Mouse (Mus musculus): ENCODE results near the gene Pcdh15.

The Pcdh15 gene

DNA sequence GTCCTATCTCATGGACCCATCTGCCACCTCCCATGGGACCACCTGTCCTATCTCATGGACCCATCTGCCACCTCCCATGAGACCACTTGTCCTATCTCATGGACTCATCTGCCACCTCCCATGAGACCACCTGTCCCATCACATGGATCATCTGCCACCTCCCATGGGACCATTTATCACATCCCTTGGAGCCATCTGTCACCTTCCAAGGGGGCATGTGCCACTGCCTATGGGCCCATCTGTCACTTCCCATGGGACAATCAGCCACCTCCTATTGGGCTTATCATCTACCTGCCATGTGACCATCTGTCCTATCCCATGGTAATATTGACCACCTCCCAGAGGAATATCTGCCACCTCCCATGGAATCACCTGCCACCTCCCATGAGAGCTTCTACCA is 832.0 kb downstream of the Pcdh15 start:
- ATAC-seq (ENCODE audit: insufficient number of reproducible peaks, low FRiP score, low TSS enrichment): no peak

DNA sequence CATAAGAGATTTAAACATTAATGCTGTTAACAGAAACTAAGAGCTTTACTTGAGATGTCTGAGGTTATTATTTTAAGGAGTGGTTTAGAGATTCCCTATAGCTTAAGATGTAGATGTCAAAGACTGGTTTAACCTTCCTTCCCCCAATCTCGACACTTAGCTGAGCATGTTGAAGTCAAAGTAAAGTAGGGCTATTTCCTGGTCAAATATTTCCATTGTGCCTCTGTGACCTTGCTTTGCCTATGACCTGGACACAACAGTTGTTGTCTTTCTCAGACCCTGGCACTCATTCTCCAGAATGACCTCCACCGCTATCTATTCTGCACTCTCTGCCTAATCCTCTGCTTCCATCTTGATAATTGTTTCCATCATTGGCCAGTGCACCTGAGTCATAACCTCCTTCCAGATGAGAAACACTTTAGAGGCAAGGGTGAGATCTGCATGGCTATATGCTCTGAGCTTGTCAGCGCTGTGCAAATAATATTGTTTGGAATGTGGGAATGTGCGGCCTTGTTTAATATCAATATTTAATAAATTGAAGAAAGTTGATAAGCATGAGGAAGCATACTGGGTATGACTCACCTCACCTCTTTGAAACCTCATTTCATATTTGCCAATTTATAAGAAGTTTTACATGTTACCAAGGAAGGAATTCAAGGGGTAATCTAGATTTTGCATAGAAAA is 833.0 kb downstream of the Pcdh15 start:
- no peak for ATAC-seq (ENCODE audit: insufficient number of reproducible peaks, low FRiP score, low TSS enrichment)

DNA sequence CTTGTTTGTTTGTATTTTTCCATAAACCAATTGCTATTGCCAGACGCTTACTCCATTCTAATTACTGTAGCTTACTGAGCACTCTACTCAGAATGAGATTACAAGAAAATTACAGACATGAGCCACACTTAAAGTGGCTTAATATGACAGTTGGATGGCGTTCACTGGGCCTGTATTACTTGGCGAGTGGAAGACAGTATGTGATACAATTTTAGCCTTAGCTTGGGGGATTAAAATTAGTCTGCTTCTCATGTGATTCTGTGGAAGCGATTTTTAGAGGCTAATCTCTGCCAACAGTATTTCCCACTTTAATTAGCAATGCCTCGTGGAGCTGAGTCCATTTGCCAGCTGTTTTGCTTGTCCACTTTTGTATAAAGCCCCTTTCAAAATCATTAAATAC is 837.0 kb downstream of the Pcdh15 start:
- ATAC-seq (ENCODE audit: insufficient number of reproducible peaks, low FRiP score, low TSS enrichment): no peak

DNA sequence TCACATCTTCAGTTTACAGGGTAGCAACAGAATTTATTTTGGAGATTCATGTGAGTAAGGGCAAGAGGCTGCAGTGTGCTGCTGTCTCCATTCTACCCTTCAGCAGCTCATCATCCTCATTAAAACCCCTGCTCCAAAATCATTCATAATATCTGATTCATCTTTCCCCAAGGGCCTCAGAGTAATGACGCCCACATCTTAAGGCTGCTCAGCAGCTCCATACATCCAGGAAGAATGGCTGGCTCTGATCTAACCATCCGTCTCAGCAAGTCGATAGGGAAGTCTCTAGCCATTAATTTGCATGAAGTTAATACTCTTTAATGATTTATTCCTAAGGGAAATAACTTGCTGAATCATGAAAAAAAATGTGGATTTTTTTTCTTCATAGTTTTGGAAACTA is 839.8 kb downstream of the Pcdh15 start:
- no peak for ATAC-seq (ENCODE audit: insufficient number of reproducible peaks, low FRiP score, low TSS enrichment)

DNA sequence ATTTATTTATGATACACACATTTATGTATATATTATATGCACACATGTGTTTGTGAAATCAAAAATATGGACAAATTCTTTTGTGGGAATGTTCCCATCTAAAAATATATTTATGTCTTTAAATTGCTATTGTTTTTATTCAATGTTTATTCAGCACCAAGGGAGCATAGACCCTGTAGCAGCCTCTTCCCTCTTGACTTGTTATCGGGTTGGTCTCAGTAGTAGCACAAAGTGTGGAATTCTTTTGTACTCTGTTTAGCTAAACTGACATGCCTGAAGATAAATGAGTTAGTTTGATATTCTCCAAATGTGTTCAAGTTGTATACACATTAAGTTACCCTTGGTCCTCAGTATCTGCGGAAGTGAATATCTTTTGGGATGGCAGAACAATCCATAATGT is 848.7 kb downstream of the Pcdh15 start:
- ATAC-seq (ENCODE audit: insufficient number of reproducible peaks, low FRiP score, low TSS enrichment): no peak

DNA sequence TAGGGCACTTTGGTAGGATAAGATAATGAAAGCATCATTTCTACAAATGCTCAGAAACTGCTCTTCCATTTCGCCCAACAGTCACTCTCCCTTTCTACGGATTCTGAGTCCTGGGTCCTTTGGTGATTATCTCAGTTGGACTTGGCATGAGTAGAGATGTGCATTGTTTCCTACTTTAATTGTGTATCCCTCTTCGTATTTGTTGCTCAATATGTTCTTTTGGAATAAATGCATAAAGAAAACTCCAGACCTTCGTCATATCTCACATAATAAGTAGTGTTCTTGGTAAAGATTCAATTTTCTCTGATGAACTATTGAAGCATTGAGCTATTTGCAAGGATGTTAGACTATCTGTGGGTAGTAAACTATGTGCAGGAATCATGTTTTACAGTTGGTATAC is 854.2 kb downstream of the Pcdh15 start:
- no peak for ATAC-seq (ENCODE audit: insufficient number of reproducible peaks, low FRiP score, low TSS enrichment)

DNA sequence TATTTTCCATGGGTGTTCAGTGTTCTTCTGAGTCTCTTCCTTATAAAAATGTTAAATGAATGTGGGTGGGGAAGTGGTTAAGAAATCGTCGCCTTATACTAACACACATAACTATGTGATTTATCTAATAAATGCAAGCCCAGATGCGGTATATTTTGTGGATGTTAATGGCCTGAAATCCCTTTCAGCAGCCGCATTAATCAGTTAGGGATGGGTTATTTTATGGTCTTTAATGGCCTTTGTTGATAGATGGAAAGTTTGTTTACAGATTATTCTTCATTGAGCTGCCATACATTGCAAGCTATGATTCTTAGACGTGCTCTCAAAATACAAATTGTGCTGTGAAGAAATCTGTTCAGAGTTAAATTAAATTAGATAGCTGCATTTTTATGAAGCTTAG is 884.9 kb downstream of the Pcdh15 start:
- no peak for ATAC-seq (ENCODE audit: insufficient number of reproducible peaks, low FRiP score, low TSS enrichment)

DNA sequence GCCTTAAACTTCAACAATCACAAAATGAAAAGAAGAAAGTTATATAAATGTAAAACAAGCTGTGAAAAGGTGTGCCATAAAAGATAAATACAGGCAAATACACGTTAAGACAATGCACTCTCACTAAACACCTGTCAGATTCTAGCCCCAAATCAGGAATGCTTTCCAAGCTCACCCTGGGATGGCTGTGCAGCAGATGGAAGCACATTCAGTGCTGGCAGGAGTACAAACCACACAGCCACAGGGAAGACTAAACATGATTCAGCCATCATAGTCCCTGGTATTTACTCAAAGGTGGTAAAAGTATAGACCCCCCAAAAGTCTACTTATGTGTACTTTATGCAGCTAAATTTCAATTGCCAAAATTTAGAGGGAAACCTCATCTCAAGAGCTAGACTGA is 909.7 kb downstream of the Pcdh15 start:
- ATAC-seq (ENCODE audit: insufficient number of reproducible peaks, low FRiP score, low TSS enrichment): peak; percentile 96

DNA sequence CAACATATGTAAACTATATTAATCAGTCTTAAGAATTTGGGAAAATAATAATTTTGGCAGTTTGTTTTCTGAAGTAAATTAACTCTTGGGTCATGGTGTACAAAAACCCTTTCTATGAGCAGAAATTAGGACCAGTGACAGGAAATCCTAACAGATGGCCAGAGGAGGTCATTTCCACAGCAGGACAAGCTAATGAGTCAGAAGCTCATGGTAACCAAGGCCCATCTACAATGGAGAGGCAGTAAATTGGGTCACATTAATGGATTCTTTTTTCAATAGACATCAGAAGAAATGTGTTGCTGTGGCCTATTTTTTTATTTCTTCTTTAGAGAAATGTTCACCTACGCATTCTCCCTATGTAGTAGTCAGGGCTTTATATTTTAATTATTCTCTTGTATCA is 923.9 kb downstream of the Pcdh15 start:
- ATAC-seq (ENCODE audit: insufficient number of reproducible peaks, low FRiP score, low TSS enrichment): peak; percentile 91

DNA sequence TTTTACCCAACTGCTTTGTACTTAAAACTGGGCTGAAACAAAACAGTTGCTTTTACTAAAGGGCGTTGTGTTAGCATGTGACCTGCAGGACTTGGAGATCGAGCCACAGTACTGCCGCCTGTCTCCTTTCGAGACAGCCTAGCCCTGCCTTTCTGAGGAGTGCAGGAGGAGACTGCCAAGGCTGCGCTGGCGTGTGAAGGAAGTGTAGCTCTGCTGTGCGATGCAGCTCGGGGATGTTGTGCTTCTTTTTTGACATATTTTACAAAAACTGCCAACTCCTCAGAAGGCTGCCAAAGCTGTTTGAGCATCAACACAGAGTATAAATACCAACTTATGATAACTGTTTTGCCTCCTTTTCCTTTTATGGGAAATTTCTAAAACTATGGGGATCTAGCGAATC is 953.9 kb downstream of the Pcdh15 start:
- ATAC-seq (ENCODE audit: insufficient number of reproducible peaks, low FRiP score, low TSS enrichment): no peak; the same call in 1 of the 2 replicates

DNA sequence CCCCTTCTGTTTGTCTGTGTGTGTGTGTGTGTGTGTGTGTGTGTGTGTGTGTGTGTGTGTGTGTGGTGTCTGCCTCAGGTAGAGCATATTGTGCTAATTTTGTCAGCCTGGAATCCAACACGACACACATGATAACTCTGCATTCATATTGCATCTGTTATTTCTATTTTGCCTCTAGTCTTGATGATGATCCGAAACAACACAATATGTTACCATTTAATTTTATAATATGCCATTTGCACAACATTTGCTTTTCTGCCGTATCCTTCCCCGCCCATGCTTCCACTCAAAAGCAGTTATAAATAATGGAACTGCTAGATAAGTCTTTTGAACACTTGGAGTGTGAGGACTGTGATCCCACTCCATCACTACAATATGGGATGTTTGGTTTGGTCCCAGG is 987.5 kb downstream of the Pcdh15 start:
- ATAC-seq (ENCODE audit: insufficient number of reproducible peaks, low FRiP score, low TSS enrichment): no peak

DNA sequence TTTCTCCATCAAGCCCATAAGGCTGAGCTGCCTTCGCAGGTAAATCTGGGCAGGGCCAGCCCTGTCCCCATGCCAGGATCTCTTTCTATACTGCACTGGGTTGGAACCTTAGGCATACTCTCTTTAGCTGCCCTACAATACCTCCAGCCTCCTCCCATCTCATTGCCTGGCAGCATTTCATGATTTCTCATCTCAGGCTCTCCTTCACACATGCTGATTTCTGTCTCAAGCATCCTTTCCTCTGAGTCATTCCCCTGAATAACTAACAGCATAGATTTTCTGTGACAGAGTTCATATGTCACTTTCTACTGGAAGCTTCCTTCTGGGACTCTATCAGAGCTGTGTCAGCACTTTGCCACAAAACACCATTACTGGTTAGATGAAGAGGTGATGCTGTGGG is 999.2 kb downstream of the Pcdh15 start:
- no peak for ATAC-seq (ENCODE audit: insufficient number of reproducible peaks, low FRiP score, low TSS enrichment)

DNA sequence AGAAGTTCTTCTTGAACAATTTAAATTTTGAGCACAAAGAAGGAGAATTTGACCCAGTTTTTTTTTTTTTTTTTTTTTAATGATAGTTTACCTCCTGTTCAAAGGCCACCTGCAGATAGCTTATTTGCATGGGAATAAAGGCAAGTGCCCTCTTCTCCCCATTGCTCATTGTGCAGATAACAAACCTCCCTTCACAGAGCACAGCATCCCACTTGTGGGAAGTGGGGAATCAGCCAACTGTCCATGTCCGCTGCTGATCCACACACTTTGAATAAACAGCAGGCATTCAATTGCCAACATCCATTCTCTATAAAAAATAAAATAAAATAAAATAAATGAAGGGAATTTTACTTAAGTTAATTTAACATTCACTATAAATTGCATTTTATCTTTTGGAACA is 1015.0 kb downstream of the Pcdh15 start:
- no peak for ATAC-seq (ENCODE audit: insufficient number of reproducible peaks, low FRiP score, low TSS enrichment)

DNA sequence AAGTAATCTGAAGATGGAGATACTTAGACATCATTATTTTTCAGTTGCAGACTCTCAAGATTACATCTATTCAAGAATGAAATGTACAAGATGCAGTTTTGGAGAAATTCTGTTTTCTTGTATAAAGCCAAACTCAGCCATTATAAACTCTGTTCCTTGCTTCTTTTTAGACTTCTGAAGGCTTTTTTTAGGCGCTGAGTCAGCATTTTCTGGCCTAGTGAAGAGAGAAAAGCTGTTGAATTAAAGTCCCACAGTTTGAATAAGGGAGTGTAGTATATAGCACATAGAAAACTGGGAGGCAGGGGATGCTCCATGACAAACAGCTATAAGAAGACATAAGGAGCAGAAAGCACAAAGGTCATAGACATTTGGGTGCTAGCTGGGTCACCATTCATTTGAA is 1017.7 kb downstream of the Pcdh15 start:
- no peak for ATAC-seq (ENCODE audit: insufficient number of reproducible peaks, low FRiP score, low TSS enrichment)

DNA sequence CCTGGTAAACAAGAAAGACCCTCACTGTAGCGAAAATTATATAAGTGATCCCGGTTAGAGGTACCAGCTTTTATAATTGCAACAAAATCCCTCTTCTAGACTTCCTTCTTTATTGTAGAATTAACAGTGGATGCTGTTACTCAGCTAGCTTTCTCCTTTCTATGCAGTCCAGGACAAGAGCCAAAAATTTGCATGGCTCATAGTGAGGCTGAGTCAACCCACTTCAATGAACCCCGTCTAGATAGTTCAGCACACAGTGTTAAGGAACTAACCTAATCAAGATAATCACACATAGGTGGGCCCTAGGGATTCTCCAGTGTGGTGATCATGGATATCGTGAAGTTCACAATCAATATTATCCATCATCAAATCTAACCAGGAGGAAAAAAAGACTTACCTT is 1024.3 kb downstream of the Pcdh15 start:
- ATAC-seq (ENCODE audit: insufficient number of reproducible peaks, low FRiP score, low TSS enrichment): no peak

DNA sequence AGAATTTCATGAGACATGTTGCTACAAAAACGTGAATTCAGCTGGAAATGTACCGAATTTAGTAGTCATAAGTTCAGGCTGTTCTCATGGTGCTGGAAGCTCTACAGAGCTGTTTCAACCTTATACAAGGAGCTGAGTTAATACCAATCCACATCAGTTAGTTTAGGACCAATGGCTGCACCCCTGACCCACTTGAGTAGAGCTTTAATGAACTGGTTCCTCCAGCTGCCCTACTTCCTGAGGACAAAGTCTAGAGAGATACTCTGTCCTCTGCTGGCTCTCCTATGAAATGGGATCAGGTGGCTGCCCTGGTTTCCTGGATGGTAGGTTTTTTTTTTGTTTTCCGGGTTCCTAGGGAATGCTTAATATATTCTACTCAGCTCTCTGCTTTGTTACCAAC is 1030.0 kb downstream of the Pcdh15 start:
- no peak for ATAC-seq (ENCODE audit: insufficient number of reproducible peaks, low FRiP score, low TSS enrichment)

DNA sequence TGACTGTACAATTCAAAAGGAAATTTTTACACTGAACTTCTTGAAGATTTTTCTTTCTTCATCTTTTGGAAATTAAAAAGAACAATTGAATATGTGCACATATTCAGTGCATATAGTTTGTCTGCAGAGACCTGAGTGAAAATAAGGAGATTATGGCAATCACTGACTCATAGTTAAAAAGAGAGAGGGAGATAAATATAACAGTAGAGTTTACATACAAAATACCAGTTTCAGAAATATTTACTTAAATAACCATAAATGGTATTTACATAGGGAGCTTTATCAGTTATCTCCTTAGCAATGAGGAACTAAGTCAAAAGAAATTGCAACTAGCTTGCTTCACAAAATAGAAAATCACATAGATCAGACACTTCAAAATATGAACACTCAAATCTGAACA is 1030.5 kb downstream of the Pcdh15 start:
- no peak for ATAC-seq (ENCODE audit: insufficient number of reproducible peaks, low FRiP score, low TSS enrichment)

DNA sequence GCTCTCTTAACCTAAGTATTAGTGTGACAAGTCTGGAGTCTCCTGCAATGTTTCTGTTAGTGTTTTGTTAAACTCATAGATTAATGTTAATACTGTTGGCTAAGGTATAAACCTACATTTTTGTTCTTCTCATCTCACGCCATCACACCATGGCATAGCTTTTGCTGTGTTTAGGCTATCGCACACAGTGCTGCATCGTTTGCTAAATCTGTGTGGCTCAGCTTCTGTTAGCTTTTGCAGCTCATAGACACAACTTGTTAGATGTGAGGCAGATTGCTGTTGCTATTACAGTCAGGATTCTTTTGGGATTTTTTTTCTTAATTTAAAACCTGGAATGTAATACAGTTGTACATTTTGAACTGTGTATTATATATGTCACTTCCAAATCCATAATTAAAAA is 1031.7 kb downstream of the Pcdh15 start:
- ATAC-seq (ENCODE audit: insufficient number of reproducible peaks, low FRiP score, low TSS enrichment): no peak

DNA sequence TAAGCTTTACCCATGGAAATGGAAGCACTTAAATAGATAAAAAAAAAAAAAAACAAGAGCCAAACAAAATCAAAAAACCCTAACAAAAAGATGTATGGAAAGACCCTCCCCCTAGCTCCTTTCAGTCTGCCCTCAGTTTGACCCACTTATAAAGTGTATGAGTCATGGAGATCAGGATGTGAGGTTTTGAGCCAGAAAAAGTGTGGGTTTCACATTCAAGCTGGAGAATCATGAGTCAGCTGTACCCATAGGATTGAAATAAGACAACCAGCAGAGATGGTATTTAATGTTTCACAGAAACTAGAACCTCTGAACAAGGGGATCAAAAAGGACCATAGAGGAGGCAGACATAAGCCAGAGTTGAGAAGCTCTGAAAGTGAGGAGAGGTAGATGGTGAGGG is 1048.8 kb downstream of the Pcdh15 start:
- no peak for ATAC-seq (ENCODE audit: insufficient number of reproducible peaks, low FRiP score, low TSS enrichment)

DNA sequence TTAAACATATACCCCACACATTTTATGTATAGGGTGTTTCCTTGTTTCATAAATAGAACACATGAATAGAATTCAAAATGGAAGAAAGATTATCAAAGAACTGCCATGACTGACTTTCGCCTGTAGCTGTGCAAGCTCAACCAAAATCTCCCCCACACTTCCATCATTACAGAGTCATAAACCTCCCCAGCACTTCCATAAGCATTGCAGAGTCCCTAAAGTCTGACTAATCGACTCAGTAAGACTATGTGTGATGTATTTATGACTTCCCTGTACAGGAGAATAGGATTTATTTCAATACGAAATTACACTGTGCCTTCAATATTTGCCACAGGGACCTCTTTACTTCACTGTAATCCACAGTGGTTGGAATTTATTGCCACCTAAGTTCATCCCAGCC is 1082.8 kb downstream of the Pcdh15 start:
- ATAC-seq (ENCODE audit: insufficient number of reproducible peaks, low FRiP score, low TSS enrichment): no peak

DNA sequence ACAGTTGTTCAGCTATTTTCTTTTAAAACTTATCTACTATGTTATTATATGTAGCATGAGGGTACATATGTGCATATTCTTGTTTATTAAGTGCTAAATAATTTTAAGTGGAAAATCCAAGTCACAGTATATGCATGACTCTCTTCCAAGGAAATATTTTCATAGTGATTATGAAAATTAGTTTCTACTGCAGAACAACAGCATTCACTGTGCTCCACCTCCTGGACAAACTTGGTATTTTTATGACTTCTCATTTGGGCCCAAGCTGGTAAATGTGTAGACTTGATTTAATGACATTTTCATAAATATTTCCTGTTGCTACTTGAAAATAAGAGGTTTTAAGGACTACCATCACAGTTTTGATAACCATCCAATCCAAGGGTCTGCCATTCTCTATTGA is 1104.5 kb downstream of the Pcdh15 start:
- no peak for ATAC-seq (ENCODE audit: insufficient number of reproducible peaks, low FRiP score, low TSS enrichment)

DNA sequence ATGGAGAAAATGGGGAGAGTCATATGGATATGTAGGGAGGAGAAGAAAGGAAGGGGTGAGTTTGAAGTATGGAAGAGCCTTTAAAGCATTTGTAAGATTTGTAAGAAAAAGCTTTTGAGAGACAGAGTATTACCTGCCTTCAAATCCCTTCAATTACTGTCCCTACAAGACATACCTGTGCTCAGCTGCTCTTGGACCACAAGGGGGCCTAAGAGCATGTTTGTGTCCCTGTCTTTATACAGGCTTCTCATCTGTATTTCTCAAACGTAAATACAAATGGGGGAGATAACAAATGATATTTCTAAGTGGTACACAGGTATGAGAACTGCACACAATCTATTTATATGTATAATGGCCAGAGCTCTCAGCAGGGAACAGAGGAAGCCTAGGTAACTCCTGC is 1118.1 kb downstream of the Pcdh15 start:
- no peak for ATAC-seq (ENCODE audit: insufficient number of reproducible peaks, low FRiP score, low TSS enrichment)

DNA sequence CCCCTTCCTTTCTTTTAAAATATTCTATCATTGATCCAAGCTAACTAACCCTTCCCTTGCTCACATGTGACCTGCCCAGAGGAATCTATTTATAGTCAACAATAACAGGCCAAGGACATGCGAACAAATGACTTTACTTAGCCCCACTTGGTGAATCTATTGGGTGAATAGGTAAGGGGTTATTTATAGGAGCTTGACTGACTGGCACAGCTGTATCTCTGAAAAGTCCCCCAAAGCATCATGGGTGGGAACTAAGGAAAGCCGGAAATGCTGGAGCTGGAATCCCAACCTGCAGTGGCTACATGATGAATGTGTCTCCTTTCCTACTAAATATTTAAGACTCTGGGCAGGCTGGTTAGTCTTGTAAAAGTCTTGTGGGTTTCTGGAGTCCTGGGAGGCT is 1121.3 kb downstream of the Pcdh15 start:
- ATAC-seq (ENCODE audit: insufficient number of reproducible peaks, low FRiP score, low TSS enrichment): no peak
